Mouse (Mus musculus): Measurements from ENCODE around the gene Klf13. TPM values are rescaled to one million over a fixed set of nuclear protein-coding genes. Genes with fewer than 3 reads are reported as not detected.

Gene Klf13
- polyA plus RNA-seq, 1 experiment = 59.6 TPM

GRCm38 (mm10) chr7:63911383-63912233 lies 27.1 kb downstream of the Klf13 start:
- Histone ChIP-seq H3K4me3 (ENCODE audit: insufficient read depth, low read length) (no peak overlapping the region), H3K27ac (ENCODE audit: insufficient read depth, low read length) (peak overlapping the region; percentile 83), H3K4me1 (ENCODE audit: control insufficient read depth, insufficient read depth, low read length) (peaks cover 22% of the 10 kb centered on the region)
- TF ChIP-seq CTCF (IDR thresholded peaks at IDR 0.05; ENCODE audit: extremely low read depth, insufficient read depth, low read length) = no peak
- no peak for TF ChIP-seq POLR2A (IDR thresholded peaks at IDR 0.05; ENCODE audit: extremely low read depth, insufficient read depth, low read length)

DNA sequence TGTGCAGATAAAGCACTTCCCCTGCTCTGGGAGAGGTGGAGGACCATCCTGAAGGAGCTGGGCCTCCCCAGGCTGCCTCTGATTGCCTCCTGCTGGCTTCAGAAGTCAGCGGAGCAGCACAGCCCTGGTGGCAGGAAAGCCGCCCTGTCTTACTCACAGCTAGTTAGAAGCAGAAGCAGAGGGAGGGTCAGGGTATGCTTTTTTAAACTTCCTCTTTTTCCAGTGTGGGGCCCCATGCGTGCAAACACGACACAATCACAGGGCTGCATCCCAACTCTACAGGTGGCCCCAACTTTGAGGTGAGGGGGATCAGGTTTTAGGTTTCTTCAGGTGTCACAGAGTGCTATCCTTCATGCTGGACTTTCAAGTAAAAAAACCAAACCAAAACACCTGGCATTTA lies 27.8 kb downstream of the Klf13 start:
- Histone ChIP-seq H3K4me1 (ENCODE audit: control insufficient read depth, insufficient read depth, low read length) (peaks cover 21% of the 10 kb centered on the region), H3K4me3 (ENCODE audit: insufficient read depth, low read length) (no peak overlapping the region), H3K27ac (ENCODE audit: insufficient read depth, low read length) (peak overlapping the region; percentile 83)
- TF ChIP-seq CTCF (IDR thresholded peaks at IDR 0.05; ENCODE audit: extremely low read depth, insufficient read depth, low read length) (no peak), POLR2A (IDR thresholded peaks at IDR 0.05; ENCODE audit: extremely low read depth, insufficient read depth, low read length) (no peak)

GRCm38 (mm10) chr7:63910225-63910624 lies 28.5 kb downstream of the Klf13 start:
- no peak for TF ChIP-seq POLR2A (IDR thresholded peaks at IDR 0.05; ENCODE audit: extremely low read depth, insufficient read depth, low read length)
- TF ChIP-seq CTCF (IDR thresholded peaks at IDR 0.05; ENCODE audit: extremely low read depth, insufficient read depth, low read length) = no peak
- H3K4me1 ChIP-seq (ENCODE audit: control insufficient read depth, insufficient read depth, low read length) = peaks cover 20% of the 10 kb centered on the region
- H3K27ac ChIP-seq (ENCODE audit: insufficient read depth, low read length) = no peak overlapping the region
- no peak overlapping the region for H3K4me3 ChIP-seq (ENCODE audit: insufficient read depth, low read length)

GRCm38 (mm10) chr7:63908496-63909285 lies 30.0 kb downstream of the Klf13 start:
- peak overlapping the region; percentile 84 for H3K27ac ChIP-seq (ENCODE audit: insufficient read depth, low read length)
- TF ChIP-seq POLR2A (IDR thresholded peaks at IDR 0.05; ENCODE audit: extremely low read depth, insufficient read depth, low read length) = no peak
- no peak for TF ChIP-seq CTCF (IDR thresholded peaks at IDR 0.05; ENCODE audit: extremely low read depth, insufficient read depth, low read length)
- no peak overlapping the region for H3K4me3 ChIP-seq (ENCODE audit: insufficient read depth, low read length)
- peaks cover 23% of the 10 kb centered on the region for H3K4me1 ChIP-seq (ENCODE audit: control insufficient read depth, insufficient read depth, low read length)

DNA sequence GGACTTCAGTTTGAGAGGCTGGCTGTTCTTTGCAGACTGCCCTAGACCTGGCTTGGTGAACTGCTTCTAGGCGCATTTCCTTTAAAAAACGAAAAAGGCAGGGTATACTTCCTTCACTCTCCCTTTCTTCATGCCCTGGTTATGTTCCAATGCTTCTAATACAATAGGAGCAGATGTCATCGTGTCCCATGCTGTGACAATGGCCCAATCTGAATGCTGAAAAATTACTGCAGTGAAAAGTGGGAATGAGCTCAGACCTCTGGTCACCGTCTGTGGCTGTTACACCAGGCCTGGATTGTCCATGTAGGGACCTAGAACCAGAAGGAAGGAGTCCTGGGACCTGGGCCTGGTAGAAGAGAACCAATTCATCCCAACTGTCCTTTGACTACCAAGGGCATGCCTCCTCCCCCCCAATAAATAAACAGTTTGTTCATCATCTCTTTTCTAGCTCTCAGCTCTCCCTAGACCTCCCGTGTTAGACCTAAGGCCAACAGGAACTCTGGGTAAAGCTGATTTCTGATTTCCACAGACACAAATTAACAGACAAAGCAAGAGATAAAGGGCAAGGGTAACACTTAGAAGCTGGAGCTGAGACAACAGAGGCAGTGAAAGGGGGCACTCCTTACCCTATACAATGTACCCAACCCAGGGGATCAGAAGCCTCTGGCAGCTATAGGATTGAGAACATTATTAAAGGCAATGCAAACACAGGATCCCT lies 30.8 kb downstream of the Klf13 start:
- H3K27ac ChIP-seq (ENCODE audit: insufficient read depth, low read length) = peak overlapping the region; percentile 84

DNA sequence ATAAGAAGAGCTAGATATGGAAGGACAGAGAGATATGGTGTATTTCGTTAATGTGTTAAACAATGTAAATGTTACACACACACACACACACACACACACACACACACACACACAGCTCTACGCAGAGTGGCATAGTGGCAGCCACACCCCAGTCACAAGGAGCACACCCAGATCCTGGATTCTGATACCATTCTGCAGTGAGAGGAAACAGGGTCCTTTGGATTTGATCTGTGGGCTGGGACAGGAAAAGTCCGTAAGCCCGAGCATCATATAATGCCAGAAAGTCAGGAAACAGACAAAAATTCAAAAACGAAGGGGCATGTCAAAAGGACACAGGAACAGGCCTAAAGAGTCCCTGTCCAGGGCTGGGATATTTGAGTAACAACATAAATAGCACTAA lies 33.1 kb downstream of the Klf13 start:
- no peak overlapping the region for H3K4me3 ChIP-seq (ENCODE audit: insufficient read depth, low read length)
- peaks cover 33% of the 10 kb centered on the region for H3K4me1 ChIP-seq (ENCODE audit: control insufficient read depth, insufficient read depth, low read length)
- no peak for TF ChIP-seq CTCF (IDR thresholded peaks at IDR 0.05; ENCODE audit: extremely low read depth, insufficient read depth, low read length)
- no peak for TF ChIP-seq POLR2A (IDR thresholded peaks at IDR 0.05; ENCODE audit: extremely low read depth, insufficient read depth, low read length)
- H3K27ac ChIP-seq (ENCODE audit: insufficient read depth, low read length) = peak overlapping the region; percentile 79; the same call in 1 of the 2 replicates

More for the DNA sequence above, 30.8 kb downstream of the Klf13 start:
- no peak for TF ChIP-seq POLR2A (IDR thresholded peaks at IDR 0.05; ENCODE audit: extremely low read depth, insufficient read depth, low read length)
- TF ChIP-seq CTCF (IDR thresholded peaks at IDR 0.05; ENCODE audit: extremely low read depth, insufficient read depth, low read length) = no peak
- no peak overlapping the region for H3K4me3 ChIP-seq (ENCODE audit: insufficient read depth, low read length)
- peaks cover 26% of the 10 kb centered on the region for H3K4me1 ChIP-seq (ENCODE audit: control insufficient read depth, insufficient read depth, low read length)

GRCm38 (mm10) chr7:63905190-63905589 lies 33.5 kb downstream of the Klf13 start:
- Histone ChIP-seq H3K27ac (ENCODE audit: insufficient read depth, low read length) (peak overlapping the region; percentile 79; the same call in 1 of the 2 replicates), H3K4me3 (ENCODE audit: insufficient read depth, low read length) (no peak overlapping the region), H3K4me1 (ENCODE audit: control insufficient read depth, insufficient read depth, low read length) (peaks cover 33% of the 10 kb centered on the region)
- TF ChIP-seq POLR2A (IDR thresholded peaks at IDR 0.05; ENCODE audit: extremely low read depth, insufficient read depth, low read length) (no peak), CTCF (IDR thresholded peaks at IDR 0.05; ENCODE audit: extremely low read depth, insufficient read depth, low read length) (no peak)

DNA sequence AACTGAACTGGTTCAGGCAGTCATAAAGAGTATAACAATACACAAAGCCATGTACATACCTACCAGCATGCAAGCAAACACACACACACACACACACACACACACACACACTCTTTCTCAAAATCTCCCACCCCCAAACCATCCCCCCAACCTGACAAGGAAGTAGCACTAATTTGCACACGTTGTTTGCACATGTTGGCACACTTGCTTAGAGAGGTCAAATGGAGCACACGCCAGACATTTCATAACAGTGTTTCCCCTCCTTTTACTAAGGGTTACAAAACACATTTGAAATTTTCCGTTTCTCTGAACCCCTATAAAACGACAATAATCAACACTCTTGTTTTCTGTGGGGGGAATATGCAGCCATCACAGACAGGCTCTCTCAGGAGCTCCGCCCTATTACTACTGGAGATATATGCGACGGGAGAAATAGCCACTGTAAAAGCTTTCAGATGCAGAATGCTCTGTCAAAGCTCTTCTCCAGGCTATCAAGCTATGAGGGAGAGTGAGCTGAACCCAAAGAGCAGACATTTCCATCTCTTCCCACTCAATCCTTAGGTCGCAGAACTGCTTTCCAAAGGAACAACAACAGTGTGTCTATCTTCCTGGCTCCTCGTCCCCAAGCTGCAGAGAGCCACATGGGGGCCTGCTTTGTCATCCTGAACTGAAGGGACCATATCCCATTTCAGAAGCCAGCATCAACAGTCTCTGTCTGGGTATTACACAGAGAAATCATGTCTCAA lies 34.9 kb downstream of the Klf13 start:
- no peak for TF ChIP-seq CTCF (IDR thresholded peaks at IDR 0.05; ENCODE audit: extremely low read depth, insufficient read depth, low read length)
- no peak for TF ChIP-seq POLR2A (IDR thresholded peaks at IDR 0.05; ENCODE audit: extremely low read depth, insufficient read depth, low read length)
- no peak overlapping the region for H3K4me3 ChIP-seq (ENCODE audit: insufficient read depth, low read length)
- H3K27ac ChIP-seq (ENCODE audit: insufficient read depth, low read length) = peak overlapping the region; percentile 64
- peaks cover 31% of the 10 kb centered on the region for H3K4me1 ChIP-seq (ENCODE audit: control insufficient read depth, insufficient read depth, low read length)
